Mouse (Mus musculus) limb, embryonic 11.5 days (tissue): ENCODE measurements at regions not wholly inside any gene's neighbourhood (a gene's known extent, or its start where the extent isn't known, plus 50 kb on each side); places are given as distances from the start of the nearest gene placed in this dataset.

Experiments
- ATAC-seq: fragments of 200-750 bp; cut with Nextera tagmentation; 2 replicates; pipeline ENCODE4 v1.8.0; 2017; ENCODE audit warnings: low read depth; ENCODE audit not compliant: insufficient number of reproducible peaks, low FRiP score, low TSS enrichment
- DNase-seq: peaks from one replicate; pipeline ENCODE4 v3.0.0-alpha.2; 2015; ENCODE audit warnings: low spot score
- H3K27ac ChIP-seq: fragments of 300-500 bp; sonication (generic); replicated peaks from 2 replicates; pipeline ENCODE4 v1.5.1; 2014; ENCODE audit warnings: low read depth, mild to moderate bottlenecking, low read length
- H3K27me3 ChIP-seq: fragments of 300-500 bp; sonication (generic); 2 replicates; pipeline ENCODE4 v1.6.1; 2014; ENCODE audit warnings: mild to moderate bottlenecking, low read length, mixed read lengths; ENCODE audit not compliant: control insufficient read depth, insufficient read depth
- H3K36me3 ChIP-seq: fragments of 300-500 bp; sonication (generic); 2 replicates; pipeline ENCODE4 v1.6.1; 2014; ENCODE audit warnings: mild to moderate bottlenecking, low read length, moderate library complexity, mixed read lengths; ENCODE audit not compliant: control insufficient read depth, insufficient read depth
- H3K4me1 ChIP-seq: fragments of 300-500 bp; sonication (generic); 2 replicates; pipeline ENCODE4 v1.6.1; 2014; ENCODE audit warnings: low read length, mixed read lengths; ENCODE audit not compliant: control insufficient read depth, insufficient read depth
- H3K4me2 ChIP-seq: fragments of 300-500 bp; sonication (generic); 2 replicates; pipeline ENCODE4 v1.6.1; 2014; ENCODE audit warnings: low read depth, mild to moderate bottlenecking, moderate library complexity; ENCODE audit not compliant: severe bottlenecking
- H3K4me3 ChIP-seq: fragments of 300-500 bp; sonication (generic); 2 replicates; pipeline ENCODE4 v1.5.1; 2014; ENCODE audit warnings: low read depth, low read length
- H3K9ac ChIP-seq: fragments of 300-500 bp; sonication (generic); 2 replicates; pipeline ENCODE4 v1.6.1; 2014; ENCODE audit warnings: mild to moderate bottlenecking, low read length
- H3K9me3 ChIP-seq: fragments of 300-500 bp; sonication (generic); 2 replicates; pipeline ENCODE4 v1.6.1; 2016; ENCODE audit warnings: low read length; ENCODE audit not compliant: control insufficient read depth
- WGBS: fragments of 180-500 bp; shearing (Covaris S2); extraction: QIAGEN DNeasy Blood & Tissue Kit; methylation state at CpG from one replicate; pipeline ENCODE4 v1.1.7; 2014; 5-methylcytosine and 5-hydroxymethylcytosine counted together

DNA sequence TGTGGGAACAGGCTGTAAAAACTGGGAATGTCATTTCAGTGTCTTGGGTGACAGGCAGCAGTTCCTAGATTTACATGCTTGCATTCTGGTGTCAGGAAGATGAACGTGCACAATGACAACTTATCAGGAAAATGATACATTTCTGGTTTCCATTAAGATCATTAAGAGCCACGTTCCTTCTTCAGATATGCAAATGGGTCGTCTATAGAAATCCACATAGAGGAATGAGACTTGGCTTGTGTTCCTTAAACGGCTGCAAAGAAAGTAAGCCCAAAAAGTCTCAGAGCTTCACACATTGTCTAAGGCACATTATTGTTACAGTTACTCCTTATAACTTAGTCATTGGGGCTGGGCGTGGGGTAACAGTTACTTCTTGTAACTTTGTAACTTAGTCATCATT lies 314.4 kb downstream of the Ttll7 start:
- H3K27me3 ChIP-seq: no peaks in the 10 kb centered on the region
- H3K9me3 ChIP-seq: no peaks in the 10 kb centered on the region
- no peak overlapping the region for H3K9ac ChIP-seq
- no peak overlapping the region for H3K4me2 ChIP-seq
- no peak for DNase-seq
- H3K36me3 ChIP-seq: no peaks in the 10 kb centered on the region
- H3K27ac ChIP-seq: no peak overlapping the region
- no peak overlapping the region for H3K4me3 ChIP-seq
- ATAC-seq: no peak
- no peaks in the 10 kb centered on the region for H3K4me1 ChIP-seq
- 77% methylated on average over 5 of the region's 5 CpGs for WGBS

- H3K9me3 ChIP-seq: no peaks in the 10 kb centered on the region
- no peak for ATAC-seq
- no peak overlapping the region for H3K9ac ChIP-seq
These were observed 317.0 kb downstream of the Ttll7 start for GRCm38 (mm10) chr3:147169215-147169614.

GRCm38 (mm10) chr3:147170106-147170505 lies 317.9 kb downstream of the Ttll7 start:
- Histone ChIP-seq H3K27ac (no peak overlapping the region), H3K27me3 (no peaks in the 10 kb centered on the region), H3K9ac (no peak overlapping the region), H3K4me1 (no peaks in the 10 kb centered on the region), H3K9me3 (no peaks in the 10 kb centered on the region), H3K4me3 (no peak overlapping the region), H3K36me3 (no peaks in the 10 kb centered on the region), H3K4me2 (no peak overlapping the region)
- DNase-seq (no peak), ATAC-seq (no peak)
- whole genome bisulfite sequencing: 71% methylated on average over 2 of the region's 2 CpGs

More at GRCm38 (mm10) chr3:147169215-147169614, 317.0 kb downstream of the Ttll7 start:
- WGBS: 79% methylated on average over 2 of the region's 2 CpGs
- H3K27me3 ChIP-seq: no peaks in the 10 kb centered on the region
- no peak overlapping the region for H3K4me3 ChIP-seq
- no peak for DNase-seq
- no peaks in the 10 kb centered on the region for H3K36me3 ChIP-seq
- H3K4me2 ChIP-seq: no peak overlapping the region
- no peaks in the 10 kb centered on the region for H3K4me1 ChIP-seq
- H3K27ac ChIP-seq: no peak overlapping the region

- peaks cover 11% of the 10 kb centered on the region for H3K4me1 ChIP-seq
- whole genome bisulfite sequencing: 84% methylated on average over 6 of the region's 6 CpGs
- peaks cover 3% of the 10 kb centered on the region; the same call in 1 of the 2 replicates for H3K27me3 ChIP-seq
- no peaks in the 10 kb centered on the region for H3K9me3 ChIP-seq
- H3K27ac ChIP-seq: no peak overlapping the region
- no peak overlapping the region for H3K4me3 ChIP-seq
- no peak overlapping the region for H3K4me2 ChIP-seq
- ATAC-seq (no peak), DNase-seq (no peak)
- H3K9ac ChIP-seq: no peak overlapping the region
- H3K36me3 ChIP-seq: no peaks in the 10 kb centered on the region
These were observed 326.6 kb downstream of the Ttll7 start for GRCm38 (mm10) chr3:147178746-147179145.

DNA sequence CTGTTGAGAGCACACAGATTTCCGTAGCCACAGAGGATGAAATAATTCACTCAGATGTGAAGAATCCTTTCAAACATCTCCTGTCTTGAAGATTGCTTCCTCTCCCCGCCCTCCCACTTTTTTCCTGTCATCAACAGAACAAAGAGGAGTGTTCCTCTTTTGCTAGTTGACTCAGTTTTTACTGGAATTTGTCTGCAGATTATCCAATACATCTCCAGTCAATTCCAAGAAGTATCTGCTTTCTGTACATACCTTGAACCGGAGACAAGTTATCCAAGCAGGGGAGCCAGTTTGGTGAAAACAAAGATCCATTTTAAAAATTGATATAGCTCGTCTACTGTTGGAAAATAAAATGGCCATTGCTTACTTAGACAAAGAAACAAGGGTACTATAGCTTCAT lies 328.5 kb downstream of the Ttll7 start:
- H3K4me2 ChIP-seq: no peak overlapping the region
- DNase-seq (no peak), ATAC-seq (no peak)
- no peak overlapping the region for H3K27ac ChIP-seq
- H3K4me3 ChIP-seq: no peak overlapping the region
- H3K4me1 ChIP-seq: peaks cover 11% of the 10 kb centered on the region
- H3K27me3 ChIP-seq: peaks cover 3% of the 10 kb centered on the region; the same call in 1 of the 2 replicates
- no peaks in the 10 kb centered on the region for H3K36me3 ChIP-seq
- H3K9ac ChIP-seq: no peak overlapping the region
- 71% methylated on average over 4 of the region's 4 CpGs for WGBS
- no peaks in the 10 kb centered on the region for H3K9me3 ChIP-seq

DNA sequence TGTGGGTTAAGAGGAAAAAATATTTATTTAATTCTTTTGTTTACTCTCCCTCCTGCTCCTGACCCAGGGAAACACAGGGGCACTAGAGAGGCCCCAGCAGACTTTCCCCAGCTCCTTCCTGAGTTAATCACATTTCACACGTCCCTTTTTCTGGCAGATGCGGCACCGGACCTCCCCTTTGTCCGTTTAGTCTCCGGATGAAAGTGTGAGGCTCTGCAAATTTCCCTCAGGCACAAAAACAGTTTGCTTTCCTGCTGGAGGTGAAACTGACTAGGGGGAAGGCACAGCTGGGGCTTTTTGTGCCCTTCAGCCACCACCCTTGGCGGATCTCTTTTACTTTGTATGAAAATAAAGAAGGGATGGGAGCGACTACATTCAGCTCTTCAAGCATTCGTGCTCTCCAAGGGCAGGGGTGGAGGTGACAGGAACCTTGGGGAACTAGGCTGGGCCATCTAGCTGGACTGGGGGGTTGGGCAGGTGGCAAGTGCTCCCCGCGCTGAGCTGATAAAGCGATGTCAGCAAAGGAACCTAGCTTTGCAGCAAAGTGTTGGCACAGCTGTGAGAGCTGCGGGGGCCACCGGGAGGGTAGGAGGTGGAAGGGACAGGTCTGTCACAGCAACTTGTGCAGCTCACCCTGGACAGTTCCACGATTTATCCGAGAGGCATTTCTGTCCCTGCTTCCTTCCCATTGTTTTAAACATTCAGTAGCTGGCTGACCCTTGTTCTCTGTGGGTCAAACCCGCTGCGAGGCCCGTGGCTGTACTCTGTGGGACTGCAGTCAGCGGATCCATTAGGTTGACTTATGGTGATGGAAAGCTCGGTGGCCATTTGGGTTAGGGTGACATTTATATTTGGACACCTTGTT lies 329.6 kb downstream of the Ttll7 start:
- WGBS: 1% methylated on average over 20 of the region's 20 CpGs
- no peak overlapping the region for H3K9ac ChIP-seq
- peak; percentile 47 for DNase-seq
- no peaks in the 10 kb centered on the region for H3K9me3 ChIP-seq
- no peak for ATAC-seq
- peaks cover 11% of the 10 kb centered on the region for H3K4me1 ChIP-seq
- H3K4me2 ChIP-seq: peak overlapping the region; percentile 21; the same call in 1 of the 2 replicates
- H3K27ac ChIP-seq: no peak overlapping the region
- peaks cover 3% of the 10 kb centered on the region; the same call in 1 of the 2 replicates for H3K27me3 ChIP-seq
- no peaks in the 10 kb centered on the region for H3K36me3 ChIP-seq
- no peak overlapping the region for H3K4me3 ChIP-seq

GRCm38 (mm10) chr3:147182366-147182875 lies 330.3 kb downstream of the Ttll7 start:
- Histone ChIP-seq H3K9me3 (no peaks in the 10 kb centered on the region), H3K4me3 (no peak overlapping the region), H3K4me1 (peaks cover 11% of the 10 kb centered on the region), H3K36me3 (no peaks in the 10 kb centered on the region), H3K27ac (no peak overlapping the region), H3K4me2 (peak overlapping the region; percentile 21; the same call in 1 of the 2 replicates), H3K27me3 (peaks cover 3% of the 10 kb centered on the region; the same call in 1 of the 2 replicates), H3K9ac (no peak overlapping the region)
- DNase-seq (no peak), ATAC-seq (no peak)
- WGBS: 35% methylated on average over 15 of the region's 15 CpGs

DNA sequence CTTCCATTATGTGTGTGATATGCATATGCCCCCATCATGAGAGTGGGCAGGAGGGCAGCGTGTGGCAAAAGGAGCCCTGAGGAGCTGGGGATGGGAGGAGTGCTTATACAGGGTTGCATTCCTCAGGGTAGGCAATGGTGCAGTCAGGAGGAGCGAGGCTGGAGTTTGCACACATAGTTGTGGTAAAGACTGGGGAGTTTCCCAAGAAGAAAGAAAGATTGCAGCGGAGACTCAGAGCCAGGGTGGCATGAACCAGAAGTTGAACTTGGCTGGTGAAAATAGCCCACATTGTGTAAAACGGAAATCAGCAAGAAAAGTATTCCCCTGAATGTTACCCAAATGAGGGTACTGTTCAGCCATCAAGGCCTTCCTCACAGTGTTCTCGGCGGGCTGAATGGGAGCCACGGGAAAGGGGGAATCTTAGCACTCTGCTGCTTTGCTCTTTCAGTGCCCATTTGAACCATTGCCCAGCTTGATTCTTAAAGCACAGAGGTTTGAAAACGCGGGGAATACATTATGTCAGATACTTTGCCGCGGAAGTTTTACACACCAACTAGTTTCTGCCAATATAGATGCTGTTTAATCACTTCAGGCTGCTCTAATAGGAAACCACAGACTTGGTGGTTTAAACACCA lies 331.6 kb downstream of the Ttll7 start:
- no peak overlapping the region for H3K27ac ChIP-seq
- no peak overlapping the region for H3K4me2 ChIP-seq
- no peak overlapping the region for H3K4me3 ChIP-seq
- ATAC-seq (no peak), DNase-seq (no peak)
- H3K36me3 ChIP-seq: no peaks in the 10 kb centered on the region
- no peaks in the 10 kb centered on the region for H3K9me3 ChIP-seq
- H3K4me1 ChIP-seq: peaks cover 11% of the 10 kb centered on the region
- 72% methylated on average over 11 of the region's 11 CpGs for WGBS
- H3K27me3 ChIP-seq: peaks cover 3% of the 10 kb centered on the region; the same call in 1 of the 2 replicates
- no peak overlapping the region for H3K9ac ChIP-seq
